Mouse (Mus musculus) inflammation-experienced regulatory T-cells, adult 6 months (primary cell): ENCODE data around the gene 4933405L10Rik. TPM values are rescaled to one million over a fixed set of nuclear protein-coding genes. Genes with fewer than 3 reads are reported as not detected.
A peak's percentile ranks its signal among the peaks of the same experiment; 100 is the strongest.

ENCODE experiments used
- ATAC-seq: one replicate; pipeline ENCODE4 v1.8.0; 2017
- polyA plus RNA-seq, 3 experiments: library from polyadenylated mRNA; unstranded; fragments of 100-300 nt; shearing (Covaris generic); gene quantifications; one replicate each; pipeline ENCODE4 v1.2.1; 2017

The 4933405L10Rik gene
- polyA plus RNA-seq, 3 experiments from 2014 or later, result not detected

- peak; percentile 84 for ATAC-seq
Measured at GRCm38 (mm10) chr8:105700966-105701824, 6.3 kb upstream of the 4933405L10Rik start, which contains the start of the genes Acd and Pard6a. Gene Acd (minus strand): TSS chr8:105701102. Gene Pard6a (plus strand): TSS chr8:105701148.

- no peak for ATAC-seq
Measured at GRCm38 (mm10) chr8:105702001-105702401, 5.5 kb upstream of the 4933405L10Rik start.

- ATAC-seq, result no peak
Measured at GRCm38 (mm10) chr8:105702731-105703415, 4.6 kb upstream of the 4933405L10Rik start.

- no peak for ATAC-seq
Measured at GRCm38 (mm10) chr8:105704146-105704812, 3.2 kb upstream of the 4933405L10Rik start.

- ATAC-seq, result no peak
Measured at GRCm38 (mm10) chr8:105704955-105705354, 2.5 kb upstream of the 4933405L10Rik start.

GRCm38 (mm10) chr8:105706426-105706825 is 1.0 kb upstream of the 4933405L10Rik start:
- no peak for ATAC-seq

GRCm38 (mm10) chr8:105708675-105709074 is 1.2 kb downstream of the 4933405L10Rik start:
- ATAC-seq, result no peak

GRCm38 (mm10) chr8:105709317-105709716 is 1.9 kb downstream of the 4933405L10Rik start:
- ATAC-seq, result no peak

- no peak for ATAC-seq
Measured at GRCm38 (mm10) chr8:105712286-105712685, 4.8 kb downstream of the 4933405L10Rik start.

GRCm38 (mm10) chr8:105714139-105714538 is 6.7 kb downstream of the 4933405L10Rik start:
- ATAC-seq, result peak; percentile 89

GRCm38 (mm10) chr8:105715042-105715441 is 7.6 kb downstream of the 4933405L10Rik start:
- ATAC-seq, result no peak

GRCm38 (mm10) chr8:105716302-105716945 is 9.0 kb downstream of the 4933405L10Rik start:
- ATAC-seq, result no peak

- ATAC-seq, result no peak
Measured at GRCm38 (mm10) chr8:105719637-105720036, 12.2 kb downstream of the 4933405L10Rik start.

GRCm38 (mm10) chr8:105722861-105723260 is 15.4 kb downstream of the 4933405L10Rik start:
- no peak for ATAC-seq

- no peak for ATAC-seq
Measured at GRCm38 (mm10) chr8:105725726-105726125, 18.3 kb downstream of the 4933405L10Rik start.

GRCm38 (mm10) chr8:105727397-105728124 is 20.1 kb downstream of the 4933405L10Rik start:
- no peak for ATAC-seq

GRCm38 (mm10) chr8:105732186-105732585 is 24.7 kb downstream of the 4933405L10Rik start:
- ATAC-seq, result no peak

- no peak for ATAC-seq
Measured at GRCm38 (mm10) chr8:105739216-105739615, 31.8 kb downstream of the 4933405L10Rik start.

- no peak for ATAC-seq
Measured at GRCm38 (mm10) chr8:105743301-105743700, 35.8 kb downstream of the 4933405L10Rik start.

GRCm38 (mm10) chr8:105750606-105751005 is 43.2 kb downstream of the 4933405L10Rik start:
- no peak for ATAC-seq

- ATAC-seq, result no peak
Measured at GRCm38 (mm10) chr8:105753916-105754315, 46.5 kb downstream of the 4933405L10Rik start.

- ATAC-seq, result no peak
Measured at GRCm38 (mm10) chr8:105754688-105755087, 47.2 kb downstream of the 4933405L10Rik start.
